Mouse (Mus musculus) hindbrain, postnatal 0 days (tissue): ENCODE data around the gene Rpp25l. TPM values are rescaled to one million over a fixed set of nuclear protein-coding genes. Genes with fewer than 3 reads are reported as not detected.
A peak's percentile ranks its signal among the peaks of the same experiment; 100 is the strongest.

Source experiments
- ATAC-seq: fragments of 200-750 bp; cut with Nextera tagmentation; 2 replicates; pipeline ENCODE4 v1.8.0; 2017; ENCODE audit warnings: mild to moderate bottlenecking, moderate TSS enrichment, moderate library complexity
- DNase-seq: peaks from one replicate; pipeline ENCODE4 v3.0.0-alpha.2; 2015; ENCODE audit warnings: low spot score
- H3K27ac ChIP-seq: fragments of 300-500 bp; sonication (generic); 2 replicates; pipeline ENCODE4 v1.5.1; 2014; ENCODE audit warnings: mild to moderate bottlenecking
- H3K27me3 ChIP-seq: fragments of 300-500 bp; sonication (generic); 2 replicates; pipeline ENCODE4 v1.6.1; 2014; ENCODE audit warnings: low read length, mixed read lengths; ENCODE audit not compliant: insufficient read depth
- H3K36me3 ChIP-seq: fragments of 300-500 bp; sonication (generic); 2 replicates; pipeline ENCODE4 v1.6.1; 2014; ENCODE audit warnings: low read length, mixed read lengths; ENCODE audit not compliant: insufficient read depth
- H3K4me1 ChIP-seq: fragments of 300-500 bp; sonication (generic); 2 replicates; pipeline ENCODE4 v1.6.1; 2014; ENCODE audit warnings: antibody characterized with exemption, low read length, mixed read lengths; ENCODE audit not compliant: insufficient read depth
- H3K4me2 ChIP-seq: fragments of 300-500 bp; sonication (generic); 2 replicates; pipeline ENCODE4 v1.6.1; 2014; ENCODE audit warnings: low read depth, mild to moderate bottlenecking, low read length, moderate library complexity, mixed read lengths
- H3K4me3 ChIP-seq: fragments of 300-500 bp; sonication (generic); 2 replicates; pipeline ENCODE4 v1.5.1; 2014; ENCODE audit warnings: low read length
- H3K9ac ChIP-seq: fragments of 300-500 bp; sonication (generic); replicated peaks from 2 replicates; pipeline ENCODE4 v1.6.1; 2014; ENCODE audit warnings: mild to moderate bottlenecking, low read length, moderate library complexity, mixed read lengths
- H3K9me3 ChIP-seq: fragments of 300-500 bp; sonication (generic); 2 replicates; pipeline ENCODE4 v1.6.1; 2016; ENCODE audit warnings: low read length, mixed read lengths
- CTCF ChIP-seq: IDR thresholded peaks from 2 replicates; pipeline ENCODE4 v1.5.1; 2016; ENCODE audit warnings: antibody characterized with exemption, control low read depth, low read depth
- WGBS: fragments of 180-500 bp; shearing (Covaris S2); extraction: QIAGEN DNeasy Blood & Tissue Kit; methylation state at CpG from one replicate; pipeline ENCODE4 v1.1.7; 2014; 5-methylcytosine and 5-hydroxymethylcytosine counted together
- polyA plus RNA-seq: library from polyadenylated mRNA; unstranded; fragments of >200 nt; fragmentation: Nextera tagmentation; extraction: Ambion mirVana; gene quantifications from 2 replicates; pipeline ENCODE4 v1.2.1, GENCODE M21; 2015
- total RNA-seq: library from RNA; depleted of rRNA; stranded (reverse); fragments of >200 nt; gene quantifications from 2 replicates; pipeline ENCODE4 v1.2.3, GENCODE M21; 2014

Rpp25l gene
- total and polyA plus RNA-seq, 2 experiments from 2014 or later: 35.0 to 47.3 TPM

DNA sequence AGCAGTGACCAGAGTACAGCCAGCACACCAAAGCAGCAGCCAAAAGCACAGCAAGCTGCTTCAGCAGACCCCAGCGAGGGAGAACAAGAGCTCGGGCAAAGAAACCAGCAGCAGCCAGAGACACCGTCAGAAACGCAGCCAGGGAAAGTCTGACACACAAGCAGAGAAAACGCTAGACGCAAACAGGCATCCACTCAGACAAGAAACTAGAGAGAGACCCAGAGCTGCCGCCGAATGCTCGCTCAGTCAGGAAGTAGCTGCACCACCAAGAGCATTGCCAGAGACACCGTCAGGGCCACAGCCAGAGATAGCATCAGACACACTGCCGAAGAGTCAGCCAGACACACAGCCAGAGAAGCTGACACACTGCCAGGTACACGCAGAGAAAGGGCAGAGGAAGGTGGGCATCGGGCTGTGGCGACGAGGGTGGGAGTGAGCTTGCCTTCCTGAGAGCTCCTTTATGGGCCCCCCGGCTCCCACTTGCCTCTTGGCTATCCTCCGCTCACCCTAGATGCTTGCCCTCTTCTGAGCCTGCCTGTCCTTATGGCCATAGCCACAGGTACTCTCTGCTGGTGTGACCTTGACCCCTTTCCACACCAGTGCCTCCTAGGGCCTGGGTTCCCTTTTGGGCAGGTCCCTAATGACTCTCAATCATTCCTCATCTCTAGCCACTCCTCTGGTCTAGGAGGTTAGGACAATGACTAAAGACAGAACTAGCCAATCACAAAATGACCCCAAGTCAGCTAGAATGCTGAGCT, 36.9 kb downstream of the Rpp25l start:
- DNase-seq: peak; percentile 60
- no peaks in the 10 kb centered on the region for H3K36me3 ChIP-seq
- H3K27me3 ChIP-seq: no peaks in the 10 kb centered on the region
- H3K9ac ChIP-seq: peak overlapping the region; percentile 39
- 0 out of 2 replicates have a peak, but pooled peaks have one; percentile 21 for ATAC-seq
- H3K4me2 ChIP-seq: 0 out of 2 replicates have a peak overlapping the region, but pooled peaks have one; percentile 8
- WGBS: 37% methylated on average over 17 of the region's 17 CpGs
- no peak for TF ChIP-seq CTCF
- no peaks in the 10 kb centered on the region for H3K9me3 ChIP-seq
- H3K4me1 ChIP-seq: peaks cover 35% of the 10 kb centered on the region
- peak overlapping the region; percentile 67 for H3K27ac ChIP-seq
- no peak overlapping the region for H3K4me3 ChIP-seq

DNA sequence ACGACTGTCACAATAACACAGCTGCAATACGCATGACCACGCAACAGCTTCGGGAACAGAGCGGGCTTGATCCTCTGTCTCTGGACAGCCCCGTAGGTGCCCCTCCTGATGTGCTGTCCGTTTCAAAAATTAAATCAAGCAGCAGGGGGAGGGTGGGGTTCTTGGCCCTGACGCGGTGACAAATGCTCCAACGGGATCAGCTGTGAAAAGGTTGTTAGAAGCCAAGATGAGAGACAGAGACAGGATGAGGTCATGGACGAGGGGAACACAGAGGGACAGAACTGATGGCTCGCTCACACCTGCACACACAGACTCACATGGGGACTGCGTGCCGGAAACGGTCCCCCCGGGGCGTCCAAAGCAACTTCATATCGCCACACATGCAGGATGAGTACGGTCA, 40.1 kb downstream of the Rpp25l start:
- H3K4me3 ChIP-seq: no peak overlapping the region
- no peak overlapping the region for H3K9ac ChIP-seq
- peaks cover 35% of the 10 kb centered on the region for H3K4me1 ChIP-seq
- no peaks in the 10 kb centered on the region for H3K9me3 ChIP-seq
- no peak for ATAC-seq
- H3K36me3 ChIP-seq: peaks cover 6% of the 10 kb centered on the region; the same call in 1 of the 2 replicates
- TF ChIP-seq CTCF: no peak
- H3K27me3 ChIP-seq: no peaks in the 10 kb centered on the region
- 44% methylated on average over 19 of the region's 19 CpGs for WGBS
- H3K27ac ChIP-seq: no peak overlapping the region
- no peak overlapping the region for H3K4me2 ChIP-seq
- DNase-seq: no peak

DNA sequence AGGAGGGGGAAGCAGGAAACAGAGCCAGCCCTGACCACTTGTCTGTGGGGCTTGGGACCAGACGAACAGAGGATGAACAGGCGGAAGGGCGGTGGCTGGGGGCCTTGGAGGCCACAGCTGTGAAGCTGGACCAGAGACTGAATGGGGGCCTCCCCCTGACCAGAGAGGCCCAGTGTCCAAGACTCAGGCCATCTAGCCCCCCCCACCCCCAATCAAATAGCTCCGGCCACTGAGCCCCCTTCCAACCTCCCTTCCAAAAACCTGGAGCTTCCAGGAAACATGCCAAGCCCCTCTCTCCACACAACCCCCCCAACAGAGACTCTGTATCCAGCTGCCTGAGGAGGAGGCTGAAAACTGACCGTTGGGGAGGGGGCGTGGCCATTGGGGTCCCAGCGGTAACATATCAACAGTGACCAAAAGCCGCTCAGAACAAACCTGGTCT, 40.8 kb downstream of the Rpp25l start:
- 0 out of 2 replicates have a peak overlapping the region, but pooled peaks have one; percentile 35 for H3K9ac ChIP-seq

DNA sequence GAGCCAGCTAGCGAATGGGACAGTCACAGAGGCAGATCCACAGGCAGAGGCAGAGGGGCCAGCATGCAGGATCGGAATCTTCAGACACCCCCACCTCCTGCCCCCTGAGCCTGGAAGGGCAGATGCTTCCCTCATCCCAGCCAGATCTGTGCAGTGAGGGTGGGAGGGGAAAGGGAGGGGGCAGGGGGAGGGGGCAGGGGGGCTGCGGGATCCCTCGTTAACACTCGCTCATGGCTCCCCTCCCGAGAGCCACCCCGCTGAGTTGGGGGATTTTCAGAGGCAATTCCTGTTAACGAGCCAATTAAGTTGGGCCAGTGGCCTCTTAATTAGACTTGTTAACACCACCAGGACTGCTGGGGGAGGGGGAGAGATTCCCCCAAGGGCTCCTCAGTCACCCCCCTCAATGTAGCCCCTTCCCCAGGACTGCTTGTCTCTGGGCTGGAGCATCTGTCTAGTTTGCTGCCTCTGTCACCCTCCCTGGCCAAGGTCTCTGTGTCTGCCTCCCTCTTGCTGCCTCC, 41.3 kb downstream of the Rpp25l start:
- H3K27ac ChIP-seq: no peak overlapping the region
- WGBS: 10% methylated on average over 8 of the region's 8 CpGs

More for the DNA sequence above, 40.8 kb downstream of the Rpp25l start:
- WGBS: 22% methylated on average over 8 of the region's 8 CpGs
- DNase-seq: no peak
- peak; percentile 0; the same call in 1 of the 2 replicates for ATAC-seq
- H3K27me3 ChIP-seq: no peaks in the 10 kb centered on the region
- no peak overlapping the region for H3K4me3 ChIP-seq
- no peak overlapping the region for H3K4me2 ChIP-seq
- TF ChIP-seq CTCF: no peak
- H3K9me3 ChIP-seq: no peaks in the 10 kb centered on the region
- H3K4me1 ChIP-seq: peaks cover 35% of the 10 kb centered on the region
- H3K27ac ChIP-seq: no peak overlapping the region
- H3K36me3 ChIP-seq: peaks cover 8% of the 10 kb centered on the region

DNA sequence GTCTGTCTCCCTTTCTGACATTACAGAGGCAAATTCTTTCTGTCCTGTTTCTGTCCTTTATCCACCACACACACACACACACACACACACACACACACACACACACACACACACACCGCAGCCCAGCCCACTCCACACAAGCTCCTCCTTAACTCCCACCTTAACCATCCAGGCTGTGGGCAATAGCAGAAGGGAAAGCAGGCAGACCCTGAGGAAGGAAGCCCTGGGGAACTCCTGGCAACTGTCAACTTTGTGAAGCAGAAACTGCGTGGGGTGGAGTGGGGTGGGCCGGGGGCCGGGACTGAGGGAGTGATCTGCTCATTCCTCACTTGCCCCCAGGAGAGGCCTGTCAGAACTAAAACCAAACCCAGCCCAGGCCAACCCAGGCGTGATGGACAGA, 41.8 kb downstream of the Rpp25l start:
- DNase-seq (no peak), ATAC-seq (no peak)
- Histone ChIP-seq H3K9me3 (no peaks in the 10 kb centered on the region), H3K4me3 (no peak overlapping the region), H3K36me3 (peaks cover 9% of the 10 kb centered on the region), H3K27ac (no peak overlapping the region), H3K4me2 (no peak overlapping the region), H3K9ac (no peak overlapping the region), H3K27me3 (no peaks in the 10 kb centered on the region), H3K4me1 (peaks cover 25% of the 10 kb centered on the region)
- TF ChIP-seq CTCF: no peak
- WGBS: 42% methylated on average over 5 of the region's 5 CpGs

More for the DNA sequence above, 41.3 kb downstream of the Rpp25l start:
- peak; percentile 30 for ATAC-seq
- Histone ChIP-seq H3K4me3 (no peak overlapping the region), H3K4me2 (no peak overlapping the region), H3K4me1 (peaks cover 30% of the 10 kb centered on the region), H3K27me3 (no peaks in the 10 kb centered on the region), H3K9ac (0 out of 2 replicates have a peak overlapping the region, but pooled peaks have one; percentile 35), H3K36me3 (peaks cover 9% of the 10 kb centered on the region), H3K9me3 (no peaks in the 10 kb centered on the region)
- DNase-seq: peak; percentile 49
- TF ChIP-seq CTCF: no peak

DNA sequence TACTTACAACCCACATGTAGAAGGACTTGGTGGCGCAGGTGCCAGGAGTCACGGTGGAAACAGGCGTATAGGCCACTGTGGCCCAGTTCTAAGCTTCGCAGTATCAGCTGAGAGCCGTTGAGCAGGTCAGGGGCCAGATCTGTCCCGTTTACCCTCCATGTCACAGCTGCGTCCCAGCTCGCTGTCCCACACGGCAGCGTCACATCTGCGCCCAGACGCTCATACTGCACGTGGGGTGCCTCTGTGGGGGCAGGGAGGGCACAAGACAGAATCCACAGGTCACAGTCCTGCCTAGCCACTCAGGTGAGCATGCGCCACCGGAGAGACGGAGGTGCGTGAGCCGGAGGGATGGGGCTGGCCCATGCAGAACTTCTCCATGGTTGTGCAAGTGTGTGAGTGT, 42.5 kb downstream of the Rpp25l start:
- no peak for TF ChIP-seq CTCF
- no peak for ATAC-seq
- H3K36me3 ChIP-seq: peaks cover 9% of the 10 kb centered on the region
- H3K4me2 ChIP-seq: no peak overlapping the region
- no peak for DNase-seq
- H3K9ac ChIP-seq: no peak overlapping the region
- no peaks in the 10 kb centered on the region for H3K27me3 ChIP-seq
- H3K9me3 ChIP-seq: no peaks in the 10 kb centered on the region
- peaks cover 19% of the 10 kb centered on the region for H3K4me1 ChIP-seq
- WGBS: 88% methylated on average over 18 of the region's 18 CpGs
- H3K27ac ChIP-seq: no peak overlapping the region
- no peak overlapping the region for H3K4me3 ChIP-seq

DNA sequence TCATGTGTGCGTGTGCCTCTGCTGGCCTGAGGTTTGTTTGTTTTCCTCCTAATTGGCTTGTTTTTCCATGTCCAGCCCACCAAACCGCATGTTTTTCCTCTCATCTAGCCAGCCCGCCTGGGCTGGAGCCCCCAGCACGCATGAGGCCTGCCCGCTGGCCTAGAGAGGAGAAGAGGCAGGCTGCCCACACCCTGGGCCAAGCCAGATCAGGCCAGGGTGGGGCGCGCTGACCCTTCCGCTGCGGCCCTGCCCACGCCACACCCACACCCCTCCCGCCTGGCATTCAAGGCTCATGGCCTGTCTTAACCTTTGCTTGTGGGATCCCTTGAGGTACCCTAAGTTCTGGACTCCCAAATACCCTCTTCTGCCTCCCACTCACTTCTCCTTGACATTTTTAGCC, 46.7 kb downstream of the Rpp25l start:
- no peak for TF ChIP-seq CTCF
- ATAC-seq (no peak), DNase-seq (no peak)
- Histone ChIP-seq H3K4me1 (peaks cover 6% of the 10 kb centered on the region; the same call in 1 of the 2 replicates), H3K27me3 (no peaks in the 10 kb centered on the region), H3K4me2 (no peak overlapping the region), H3K9me3 (no peaks in the 10 kb centered on the region), H3K27ac (no peak overlapping the region), H3K9ac (no peak overlapping the region), H3K36me3 (peaks cover 9% of the 10 kb centered on the region), H3K4me3 (no peak overlapping the region)
- 70% methylated on average over 11 of the region's 11 CpGs for WGBS
